Mouse (Mus musculus) liver, postnatal 0 days (tissue): Measurements from ENCODE around the gene Kcnk7. TPM values are rescaled to one million over a fixed set of nuclear protein-coding genes. Genes with fewer than 3 reads are reported as not detected.

ENCODE experiments used
- ATAC-seq: fragments of 200-750 bp; cut with Nextera tagmentation; 2 replicates; pipeline ENCODE4 v1.8.0; 2017; ENCODE audit warnings: mild to moderate bottlenecking, moderate library complexity
- DNase-seq: peaks from one replicate; pipeline ENCODE4 v3.0.0-alpha.2; 2016
- H3K27ac ChIP-seq: fragments of 300-500 bp; sonication (generic); 2 replicates; pipeline ENCODE4 v1.5.1; 2014; ENCODE audit warnings: antibody characterized with exemption, moderate library complexity, mild to moderate bottlenecking, low read depth
- H3K27me3 ChIP-seq: fragments of 300-500 bp; sonication (generic); 2 replicates; pipeline ENCODE4 v1.6.1; 2014; ENCODE audit warnings: low read length, control low read depth, mixed read lengths; ENCODE audit not compliant: insufficient read depth
- H3K36me3 ChIP-seq: fragments of 300-500 bp; sonication (generic); replicated peaks from 2 replicates; pipeline ENCODE4 v1.6.1; 2014; ENCODE audit warnings: mild to moderate bottlenecking, control low read depth, low read length, moderate library complexity, mixed read lengths; ENCODE audit not compliant: insufficient read depth
- H3K4me1 ChIP-seq: fragments of 300-500 bp; sonication (generic); 2 replicates; pipeline ENCODE4 v1.6.1; 2014; ENCODE audit warnings: antibody characterized with exemption, mild to moderate bottlenecking, control low read depth; ENCODE audit not compliant: insufficient read depth
- H3K4me2 ChIP-seq: fragments of 300-500 bp; sonication (generic); 2 replicates; pipeline ENCODE4 v1.6.1; 2014; ENCODE audit warnings: low read depth, mild to moderate bottlenecking, low read length, moderate library complexity, mixed read lengths
- H3K4me3 ChIP-seq: fragments of 300-500 bp; sonication (generic); 2 replicates; pipeline ENCODE4 v1.5.1; 2014; ENCODE audit warnings: low read depth, low read length
- H3K9ac ChIP-seq: fragments of 300-500 bp; sonication (generic); replicated peaks from 2 replicates; pipeline ENCODE4 v1.6.1; 2014; ENCODE audit warnings: mild to moderate bottlenecking, moderate library complexity
- H3K9me3 ChIP-seq: fragments of 300-500 bp; sonication (generic); 2 replicates; pipeline ENCODE4 v1.6.1; 2016; ENCODE audit warnings: mild to moderate bottlenecking, control low read depth, low read length, mixed read lengths
- CTCF ChIP-seq: sonication (generic); IDR thresholded peaks from 2 replicates; pipeline ENCODE4 v1.5.1; 2016; ENCODE audit warnings: antibody characterized with exemption, low read depth
- EP300 ChIP-seq: IDR thresholded peaks from 2 replicates; pipeline ENCODE4 v1.6.1; 2016; ENCODE audit warnings: antibody characterized with exemption, low read depth, mild to moderate bottlenecking
- WGBS: fragments of 180-500 bp; shearing (Covaris S2); extraction: QIAGEN DNeasy Blood & Tissue Kit; methylation state at CpG from one replicate; pipeline ENCODE4 v1.1.7; 2014; ENCODE audit not compliant: insufficient replicate concordance; 5-methylcytosine and 5-hydroxymethylcytosine counted together
- polyA plus RNA-seq: library from polyadenylated mRNA; unstranded; fragments of >200 nt; fragmentation: Nextera tagmentation; extraction: Ambion mirVana; gene quantifications from 2 replicates; pipeline ENCODE4 v1.2.1, GENCODE M21; 2015

Gene Kcnk7
- polyA plus RNA-seq, 1 experiment from 2014 or later = 0.18 TPM

DNA sequence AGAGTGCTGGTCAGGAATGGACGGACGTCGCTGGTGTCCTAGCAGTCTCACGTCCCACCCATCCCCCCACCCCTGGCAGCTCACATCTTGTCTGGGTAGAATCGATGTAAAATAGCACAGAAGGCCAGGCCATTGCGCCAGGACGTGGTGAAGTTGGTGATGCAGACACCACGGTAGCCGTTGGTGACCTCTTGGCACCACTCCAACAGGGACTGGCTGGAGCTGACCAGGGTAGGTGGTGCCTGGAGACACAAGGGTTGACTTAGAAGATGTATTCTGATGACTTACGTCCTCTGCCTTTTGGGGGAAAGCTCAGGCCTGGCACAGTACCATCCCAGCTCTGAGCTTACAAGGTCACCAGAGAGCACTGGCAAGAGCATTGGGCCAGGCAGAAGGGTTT is 12.8 kb downstream of the Kcnk7 start:
- no peak for ATAC-seq
- 64% methylated on average over 10 of the region's 10 CpGs for WGBS

GRCm38 (mm10) chr19:5721233-5721632 is 17.1 kb downstream of the Kcnk7 start:
- no peak overlapping the region for H3K4me2 ChIP-seq

More for the DNA sequence above, 12.8 kb downstream of the Kcnk7 start:
- no peak overlapping the region for H3K27ac ChIP-seq
- DNase-seq = no peak
- no peaks in the 10 kb centered on the region for H3K9me3 ChIP-seq
- TF ChIP-seq CTCF = no peak
- TF ChIP-seq EP300 = no peak
- no peak overlapping the region for H3K4me3 ChIP-seq
- H3K36me3 ChIP-seq = peaks cover 97% of the 10 kb centered on the region
- no peak overlapping the region; the same call in 1 of the 2 replicates for H3K9ac ChIP-seq
- H3K4me2 ChIP-seq = no peak overlapping the region
- H3K4me1 ChIP-seq = peaks cover 21% of the 10 kb centered on the region
- no peaks in the 10 kb centered on the region for H3K27me3 ChIP-seq

DNA sequence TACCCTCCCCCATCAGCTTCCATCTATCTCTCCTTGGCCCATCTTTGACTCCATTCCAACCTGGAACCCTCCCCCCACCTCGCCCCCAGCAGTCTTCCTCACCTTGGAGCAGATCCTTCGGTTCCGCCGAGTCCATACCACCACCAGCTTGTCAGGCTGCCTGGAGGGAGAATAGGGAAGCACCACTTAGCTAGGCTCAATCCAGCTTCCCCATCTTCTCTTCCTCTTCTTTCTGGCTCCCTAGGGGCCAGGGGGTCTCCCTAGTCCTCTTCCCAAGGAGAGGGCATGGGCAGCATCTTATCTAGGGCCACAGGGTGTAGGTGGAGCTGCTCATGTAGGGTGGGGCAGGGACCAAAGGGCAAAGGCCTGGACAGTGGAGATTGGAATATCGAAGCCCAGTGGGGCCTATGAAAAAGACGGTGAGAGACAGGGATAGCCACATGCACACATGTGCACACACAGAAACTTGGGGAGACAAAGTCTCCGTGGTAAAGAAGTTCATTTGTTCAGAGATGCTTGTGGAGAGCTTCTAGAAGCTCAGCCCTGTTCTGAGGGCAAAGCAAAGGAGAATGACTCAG is 18.8 kb downstream of the Kcnk7 start:
- Histone ChIP-seq H3K9me3 (no peaks in the 10 kb centered on the region), H3K36me3 (peaks cover 50% of the 10 kb centered on the region), H3K4me1 (peaks cover 14% of the 10 kb centered on the region), H3K9ac (peak overlapping the region; percentile 35), H3K4me2 (peak overlapping the region; percentile 91), H3K4me3 (peak overlapping the region; percentile 84), H3K27ac (peak overlapping the region; percentile 92), H3K27me3 (no peaks in the 10 kb centered on the region)
- ATAC-seq (peak; percentile 56), DNase-seq (peak; percentile 59)
- 66% methylated on average over 7 of the region's 7 CpGs for WGBS
- TF ChIP-seq CTCF (no peak), EP300 (peak; percentile 91)

More at GRCm38 (mm10) chr19:5721233-5721632, 17.1 kb downstream of the Kcnk7 start:
- no peak overlapping the region for H3K9ac ChIP-seq
- WGBS = 90% methylated on average over 6 of the region's 6 CpGs
- ATAC-seq (no peak), DNase-seq (no peak)
- TF ChIP-seq EP300 = no peak
- TF ChIP-seq CTCF = no peak
- peaks cover 9% of the 10 kb centered on the region for H3K4me1 ChIP-seq
- no peaks in the 10 kb centered on the region for H3K9me3 ChIP-seq
- H3K27me3 ChIP-seq = no peaks in the 10 kb centered on the region
- no peak overlapping the region for H3K27ac ChIP-seq
- no peak overlapping the region for H3K4me3 ChIP-seq
- peaks cover 65% of the 10 kb centered on the region for H3K36me3 ChIP-seq

DNA sequence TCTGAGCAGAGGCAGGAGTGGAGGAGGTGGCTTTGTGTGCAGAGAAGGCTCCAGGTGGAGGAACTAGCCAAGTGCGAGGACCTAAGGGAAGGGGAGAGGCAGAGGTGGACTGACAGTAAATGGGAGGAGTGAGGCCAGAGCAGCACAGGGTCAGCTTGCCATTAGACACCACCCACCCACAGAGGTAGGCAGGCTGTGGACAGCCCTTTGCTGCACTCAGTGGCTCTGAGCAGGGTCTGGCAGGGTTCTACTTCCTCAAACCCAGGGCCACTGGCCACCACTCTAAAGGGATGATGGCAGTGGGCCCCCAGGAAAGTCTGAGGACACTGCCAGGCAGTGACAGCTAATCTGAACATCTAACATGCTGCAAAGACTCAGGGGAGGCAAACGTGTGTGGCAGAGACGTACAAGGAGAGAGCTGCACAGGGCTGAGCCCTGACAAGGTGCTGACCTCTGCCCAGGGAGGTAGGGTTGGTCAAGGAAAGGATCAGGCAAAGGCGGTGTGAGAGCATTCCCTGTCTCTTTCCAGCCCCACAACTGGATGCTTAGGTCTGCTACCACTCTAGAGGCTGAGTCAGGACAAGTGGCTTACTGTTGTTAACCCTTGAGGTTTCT is 19.9 kb downstream of the Kcnk7 start:
- TF ChIP-seq CTCF (no peak), EP300 (no peak)
- peak overlapping the region; percentile 92 for H3K27ac ChIP-seq
- H3K9ac ChIP-seq = peak overlapping the region; percentile 88
- H3K4me1 ChIP-seq = peaks cover 24% of the 10 kb centered on the region
- WGBS = 40% methylated on average over 4 of the region's 4 CpGs
- H3K36me3 ChIP-seq = peaks cover 39% of the 10 kb centered on the region
- H3K4me3 ChIP-seq = peak overlapping the region; percentile 84
- no peaks in the 10 kb centered on the region for H3K9me3 ChIP-seq
- H3K27me3 ChIP-seq = no peaks in the 10 kb centered on the region
- peak overlapping the region; percentile 91 for H3K4me2 ChIP-seq
- ATAC-seq (no peak), DNase-seq (peak; percentile 21)

DNA sequence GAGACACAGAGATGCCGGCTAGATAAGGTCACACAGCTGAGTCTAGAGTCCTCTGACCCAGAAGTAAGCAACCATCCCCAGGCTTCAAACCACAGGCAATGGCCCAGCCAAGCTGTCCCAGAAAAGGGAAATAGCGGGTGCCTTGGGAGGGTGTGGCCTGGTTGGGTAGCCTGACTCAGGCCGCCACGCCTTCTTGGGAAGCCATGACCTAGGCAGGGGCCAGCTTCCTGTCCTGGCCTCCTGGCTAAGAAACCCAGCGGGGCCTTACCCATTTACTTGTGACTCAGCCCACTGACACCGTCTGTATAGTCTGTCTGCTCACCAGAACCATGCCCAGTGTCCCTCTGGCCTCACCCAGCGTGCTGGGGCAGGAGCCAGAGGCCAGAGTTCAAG is 20.4 kb downstream of the Kcnk7 start:
- H3K27me3 ChIP-seq = no peaks in the 10 kb centered on the region
- no peaks in the 10 kb centered on the region for H3K9me3 ChIP-seq
- peaks cover 34% of the 10 kb centered on the region for H3K36me3 ChIP-seq
- peaks cover 24% of the 10 kb centered on the region for H3K4me1 ChIP-seq
- peak overlapping the region; percentile 84 for H3K4me3 ChIP-seq
- peak overlapping the region; percentile 91 for H3K4me2 ChIP-seq
- DNase-seq (peak; percentile 89), ATAC-seq (peak; percentile 51)
- 22% methylated on average over 7 of the region's 7 CpGs for WGBS
- H3K9ac ChIP-seq = peak overlapping the region; percentile 88
- peak; percentile 43; the same call in 1 of the 2 replicates for TF ChIP-seq EP300
- no peak for TF ChIP-seq CTCF
- H3K27ac ChIP-seq = peak overlapping the region; percentile 92

DNA sequence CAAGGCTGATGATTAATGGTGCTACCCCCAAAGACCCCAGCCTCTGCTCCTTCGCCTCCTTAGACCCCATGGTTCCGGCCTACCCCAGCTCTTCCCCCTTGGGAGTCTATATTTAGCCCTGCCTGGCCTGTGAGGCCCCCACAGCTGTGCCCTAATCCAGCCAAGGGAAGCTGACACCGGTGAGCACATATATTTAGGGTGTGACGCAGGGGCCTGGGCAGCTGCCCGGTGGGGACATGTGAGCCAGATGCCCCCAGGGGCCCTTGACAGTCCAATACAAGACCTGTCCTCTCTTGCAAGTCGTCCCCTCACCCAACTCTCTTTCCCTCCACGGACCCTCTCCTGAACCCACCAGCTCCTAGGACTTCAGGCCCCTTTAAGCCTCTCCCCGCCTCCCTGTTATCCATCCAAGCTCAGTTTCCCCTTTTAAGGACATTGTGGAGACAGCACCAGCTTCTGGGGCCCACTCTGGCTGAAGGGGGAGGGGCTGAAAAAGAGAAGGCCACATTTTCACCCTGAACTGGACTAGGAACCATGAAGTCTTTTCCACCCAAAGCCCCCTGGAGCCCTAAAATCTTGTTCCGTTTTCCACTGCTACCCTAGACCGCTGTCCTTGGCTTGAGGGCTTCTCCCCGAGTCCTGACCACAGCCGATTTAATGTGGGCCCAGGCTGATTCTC is 21.0 kb downstream of the Kcnk7 start:
- Histone ChIP-seq H3K9me3 (no peaks in the 10 kb centered on the region), H3K4me2 (peak overlapping the region; percentile 91), H3K4me3 (peak overlapping the region; percentile 84), H3K4me1 (peaks cover 28% of the 10 kb centered on the region), H3K36me3 (peaks cover 28% of the 10 kb centered on the region), H3K9ac (peak overlapping the region; percentile 88), H3K27ac (peak overlapping the region; percentile 92), H3K27me3 (no peaks in the 10 kb centered on the region)
- DNase-seq (peak; percentile 65), ATAC-seq (no peak)
- WGBS = 23% methylated on average over 12 of the region's 12 CpGs
- TF ChIP-seq CTCF = no peak
- TF ChIP-seq EP300 = no peak
